Mouse (Mus musculus): ENCODE data around the gene Sh3kbp1.

DNA sequence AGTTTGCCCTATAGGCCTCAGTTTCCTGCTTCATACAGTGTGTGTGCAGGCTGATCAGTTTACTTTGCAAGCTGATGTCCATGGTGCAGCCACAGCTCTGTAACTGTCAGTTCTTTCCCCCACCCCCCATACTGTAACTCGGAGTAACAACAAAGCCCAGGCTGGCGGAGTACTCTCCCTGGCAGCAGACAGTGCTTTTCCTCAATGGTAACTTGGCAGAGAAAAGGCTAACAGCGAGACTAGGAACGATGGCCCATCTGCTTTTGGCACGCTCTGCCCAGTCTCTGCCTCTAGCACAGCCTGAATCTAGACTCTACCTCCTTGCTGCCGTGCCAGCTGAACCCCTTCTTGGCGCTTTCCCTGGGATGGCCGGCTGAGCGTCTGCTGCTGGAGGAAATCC is 336.9 kb downstream of the Sh3kbp1 start:
- TF ChIP-seq POLR2A (IDR thresholded peaks at IDR 0.05; ENCODE audit: low read depth, low read length): no peak
- no peak for TF ChIP-seq CTCF (IDR thresholded peaks at IDR 0.05; ENCODE audit: borderline replicate concordance, insufficient read depth, low read length)

Data from embryonic fibroblast, embryonic 13.5 days (primary cell).